Comparison of ENCODE assay signal across 10 mouse cellular contexts in the genomic region with DNA sequence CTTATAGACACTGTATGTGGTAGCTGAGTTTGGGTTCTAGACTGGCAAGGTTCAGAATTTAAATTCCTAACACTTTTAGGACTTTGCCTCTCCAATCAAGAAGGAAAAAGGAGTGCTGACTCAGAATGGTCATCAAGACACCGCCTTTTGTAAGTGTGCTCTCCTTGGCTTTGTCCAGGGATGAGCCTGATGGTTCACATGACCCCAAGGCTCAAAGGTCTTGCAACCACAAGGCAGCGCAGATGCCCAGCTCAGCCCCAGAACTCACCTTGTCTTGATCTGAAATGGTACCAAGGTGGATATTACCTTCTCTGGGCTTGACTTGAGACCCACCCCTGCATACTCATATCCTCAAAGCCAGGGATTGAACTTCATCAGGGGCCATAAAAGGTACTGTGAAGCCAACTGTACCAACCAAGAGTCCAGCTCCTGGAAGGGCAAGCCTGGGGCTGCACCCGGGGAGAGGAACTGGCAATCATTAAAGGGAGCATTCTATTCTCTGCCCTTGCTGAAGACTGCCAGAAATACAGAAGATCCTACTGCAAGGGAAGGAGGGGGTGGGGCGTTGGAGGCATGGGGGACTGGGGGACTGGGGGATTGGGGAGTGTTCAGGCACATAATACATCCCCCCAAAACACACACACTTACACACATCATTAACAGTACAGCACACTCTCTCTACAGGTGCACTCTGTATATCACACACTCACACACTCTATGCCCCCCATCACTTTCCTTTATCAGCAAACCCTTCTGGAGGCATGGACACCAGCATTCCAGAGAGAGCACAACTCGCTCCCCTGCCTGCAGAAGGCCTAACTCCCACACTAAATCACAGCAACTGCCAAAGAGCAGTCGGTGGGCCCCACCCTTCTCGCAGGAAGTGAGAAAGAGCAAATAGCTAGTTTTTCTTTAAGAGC. TPM values are rescaled to one million over a fixed set of nuclear protein-coding genes. Genes with fewer than 3 reads are reported as not detected.
A peak's percentile ranks its signal among the peaks of the same experiment; 100 is the strongest.
DNase-seq lines count a peak whose midpoint lies in the region; ATAC-seq and TF ChIP-seq lines count a peak whose summit lies in the region.
"Had no signal": no experiment of that assay in that cellular context is flagged by ENCODE, and none has a peak within 500 bp of the region (broad histone marks: within the 10 kb centered on the region; RNA-seq: fewer than 3 reads in every experiment).

No protein-coding gene starts in this region.

- H3K4me1 ChIP-seq in heart, embryonic 13.5 days = peaks cover 37% of the 10 kb centered on the region
- H3K4me1 ChIP-seq in intestine, postnatal 0 days (replicated peaks; ENCODE audit: control insufficient read depth, insufficient read depth, low read length) = peaks cover 19% of the 10 kb centered on the region
- peaks cover 57% of the 10 kb centered on the region for H3K4me1 ChIP-seq in liver, embryonic 13.5 days (replicated peaks)

- peak overlapping the region; percentile 28; the same call in 1 of the 2 replicates for H3K27ac ChIP-seq in heart, embryonic 13.5 days (replicated peaks)
- peak overlapping the region; percentile 76 for H3K27ac ChIP-seq in intestine, postnatal 0 days (ENCODE audit: low read depth, low read length)
- no peak overlapping the region for H3K27ac ChIP-seq in liver, embryonic 13.5 days

- no peak overlapping the region for H3K4me3 ChIP-seq in heart, embryonic 13.5 days
- no peak overlapping the region for H3K4me3 ChIP-seq in intestine, postnatal 0 days (ENCODE audit: low read depth, low read length)
- no peak overlapping the region for H3K4me3 ChIP-seq in liver, embryonic 13.5 days (replicated peaks)

- H3K9me3 ChIP-seq in heart, embryonic 13.5 days = no peaks in the 10 kb centered on the region
- no peaks in the 10 kb centered on the region for H3K9me3 ChIP-seq in intestine, postnatal 0 days (ENCODE audit: control insufficient read depth)
- H3K9me3 ChIP-seq in liver, embryonic 13.5 days (replicated peaks) = no peaks in the 10 kb centered on the region

- TF ChIP-seq CTCF in intestine, postnatal 0 days (IDR thresholded peaks at IDR 0.05; ENCODE audit: low read depth) = no peak

- 42% methylated on average over 7 of the region's 7 CpGs for WGBS in heart, embryonic 13.5 days
- 29% methylated on average over 7 of the region's 7 CpGs for WGBS in intestine, postnatal 0 days
- 41% methylated on average over 7 of the region's 7 CpGs for WGBS in liver, embryonic 13.5 days (ENCODE audit: insufficient replicate concordance)

- DNase-seq in heart, postnatal 36 days = no peak
- DNase-seq in Muller cell, postnatal 12 days (ENCODE audit: inconsistent ontology term) = peak; percentile 35
- no peak for DNase-seq in liver, embryonic 13.5 days
- no peak for DNase-seq in spleen, postnatal 14 days (ENCODE audit: low spot score in 2 of 2)
- DNase-seq in frontal cortex, postnatal 10 days (ENCODE audit: low spot score in 2 of 2) = no peak
- no peak for DNase-seq in T-cell, adult 2 months (ENCODE audit: low spot score)
- DNase-seq: thymus, postnatal 14 days had no signal

- H3K4me2 ChIP-seq in heart, embryonic 13.5 days = no peak overlapping the region
- no peak overlapping the region for H3K4me2 ChIP-seq in intestine, postnatal 0 days (replicated peaks; ENCODE audit: low read depth)
- H3K4me2 ChIP-seq in liver, embryonic 13.5 days = no peak overlapping the region

- peak overlapping the region; percentile 16; the same call in 1 of the 2 replicates for H3K9ac ChIP-seq in heart, embryonic 13.5 days
- H3K9ac ChIP-seq in intestine, postnatal 0 days (ENCODE audit: low read depth, low read length) = no peak overlapping the region
- no peak overlapping the region for H3K9ac ChIP-seq in liver, embryonic 13.5 days

- no peaks in the 10 kb centered on the region for H3K36me3 ChIP-seq in heart, embryonic 13.5 days
- no peaks in the 10 kb centered on the region for H3K36me3 ChIP-seq in intestine, postnatal 0 days (ENCODE audit: control insufficient read depth, insufficient read depth)
- H3K36me3 ChIP-seq in liver, embryonic 13.5 days = no peaks in the 10 kb centered on the region

- no peaks in the 10 kb centered on the region for H3K27me3 ChIP-seq in heart, embryonic 13.5 days (replicated peaks)
- H3K27me3 ChIP-seq in intestine, postnatal 0 days (replicated peaks; ENCODE audit: control insufficient read depth, insufficient read depth, low read length) = no peaks in the 10 kb centered on the region
- H3K27me3 ChIP-seq in liver, embryonic 13.5 days = no peaks in the 10 kb centered on the region
- H3K27me3 ChIP-seq: CH12.LX had no signal

- no peak for ATAC-seq in heart, embryonic 13.5 days (ENCODE audit: extremely low read depth, insufficient number of reproducible peaks, low FRiP score, low TSS enrichment)
- ATAC-seq in intestine, postnatal 0 days = peak; percentile 23
- peak; percentile 56 for ATAC-seq in liver, embryonic 13.5 days (ENCODE audit: low read depth)

- intact Hi-C loops in heart, postnatal 36 days (cut with DNase I) = no loop called here

RNA-seq across cellular contexts. Expression of a gene that starts 29.6 kb away (rescaled TPM):
- 103 and 105 TPM in 2 replicates for polyA plus RNA-seq in heart, embryonic 13.5 days (2015; fragmentation: Nextera tagmentation; extraction: Ambion mirVana)
- 10 to 100 TPM; 35.0 to 43.3 TPM for total RNA-seq in heart, postnatal 36 days (2021)
- polyA plus RNA-seq in intestine, postnatal 0 days (2015; fragmentation: Nextera tagmentation; extraction: Ambion mirVana) = 342 and 379 TPM in 2 replicates
- polyA plus RNA-seq in liver, embryonic 13.5 days (2015; fragmentation: Nextera tagmentation; extraction: Ambion mirVana) = 55.6 and 63.1 TPM in 2 replicates
